Mouse (Mus musculus) ES-E14 (cell line): ENCODE measurements around the gene Fam92b. TPM values are rescaled to one million over a fixed set of nuclear protein-coding genes. Genes with fewer than 3 reads are reported as not detected.

ENCODE experiments used
- DNase-seq: peaks from one replicate; pipeline ENCODE4 v3.0.0-alpha.2; 2013; ENCODE audit warnings: low read depth, low spot score
- H3K27ac ChIP-seq: 2 replicates; pipeline ENCODE4 v1.5.1; 2012; ENCODE audit warnings: low read depth, mild to moderate bottlenecking, low read length, moderate library complexity, mixed read lengths; ENCODE audit not compliant: poor library complexity, insufficient read depth, severe bottlenecking
- H3K36me3 ChIP-seq: 2 replicates; pipeline ENCODE4 v1.6.1; 2012; ENCODE audit warnings: mild to moderate bottlenecking, low read length, moderate library complexity, mixed read lengths; ENCODE audit not compliant: control insufficient read depth, poor library complexity, insufficient read depth, severe bottlenecking
- H3K4me1 ChIP-seq, 2 experiments: fragments of 150-350 bp in 1 of 2; sonication (generic) in 1 of 2; 2 replicates each; pipeline ENCODE4 v1.6.1; 2012; ENCODE audit warnings: low read length in 2 of 2, mild to moderate bottlenecking in 1 of 2, mixed read lengths in 1 of 2; ENCODE audit not compliant: control insufficient read depth in 2 of 2, insufficient read depth in 2 of 2, poor library complexity in 1 of 2
- H3K4me3 ChIP-seq, 2 experiments: fragments of 150-350 bp in 1 of 2; sonication (generic) in 1 of 2; 2 replicates each; pipeline ENCODE4 v1.5.1; 2012; ENCODE audit warnings: low read length in 2 of 2, low read depth in 1 of 2, mild to moderate bottlenecking in 1 of 2, mixed read lengths in 1 of 2; ENCODE audit not compliant: insufficient read depth in 1 of 2, poor library complexity in 1 of 2, severe bottlenecking in 1 of 2
- H3K9ac ChIP-seq: 2 replicates; pipeline ENCODE4 v1.6.1; 2012; ENCODE audit warnings: low read depth, mild to moderate bottlenecking, low read length, mixed read lengths; ENCODE audit not compliant: poor library complexity, insufficient read depth, severe bottlenecking
- H3K9me3 ChIP-seq: fragments of 150-350 bp; sonication (generic); 2 replicates; pipeline ENCODE4 v1.6.1; 2012; ENCODE audit warnings: low read depth, mild to moderate bottlenecking, low read length; ENCODE audit not compliant: control insufficient read depth, insufficient read depth
- CHD2 ChIP-seq: IDR thresholded peaks from 2 replicates; pipeline ENCODE4 v1.6.1; 2014; ENCODE audit warnings: mild to moderate bottlenecking, low read depth, low read length, inconsistent platforms
- HCFC1 ChIP-seq: IDR thresholded peaks from 2 replicates; pipeline ENCODE4 v1.6.1; 2012; ENCODE audit warnings: low read length, inconsistent platforms, borderline replicate concordance; ENCODE audit not compliant: insufficient read depth
- MAFK ChIP-seq: IDR thresholded peaks from 2 replicates; pipeline ENCODE4 v1.6.1; 2014; ENCODE audit warnings: mild to moderate bottlenecking, low read depth, low read length, inconsistent platforms; ENCODE audit not compliant: insufficient read depth
- ZC3H11A ChIP-seq: IDR thresholded peaks from 2 replicates; pipeline ENCODE4 v1.6.1; 2012; ENCODE audit warnings: low read depth, mild to moderate bottlenecking, inconsistent platforms, low read length, borderline replicate concordance
- ZNF384 ChIP-seq: IDR thresholded peaks from 2 replicates; pipeline ENCODE4 v1.6.1; 2012; ENCODE audit warnings: low read depth, low read length, inconsistent platforms
- in situ Hi-C, 2 experiments: fragments of 600-800 bp; cut with MboI; formaldehyde crosslinking; loops; one replicate each; pipeline ENCODE4 v1.15.1; 2025; ENCODE audit warnings: low sequenced_read_pairs in 2 of 2, inconsistent platforms in 1 of 2; ENCODE audit not compliant: unreplicated experiment in 2 of 2
- total RNA-seq: library from RNA; depleted of rRNA; stranded (reverse); fragments of 300-350 nt; gene quantifications from 2 replicates; pipeline ENCODE4 v1.2.3, GENCODE M21; 2012

The Fam92b gene
- total RNA-seq, 1 experiment: not detected

- DNase-seq: no peak
- H3K27ac ChIP-seq: no peak overlapping the region
- H3K9me3 ChIP-seq: no peaks in the 10 kb centered on the region
- TF ChIP-seq ZC3H11A (no peak), MAFK (no peak), ZNF384 (no peak), CHD2 (no peak), HCFC1 (no peak)
- in situ Hi-C loops: no loop called here
- no peak overlapping the region for H3K4me3 ChIP-seq
- H3K9ac ChIP-seq: no peak overlapping the region
- H3K4me1 ChIP-seq: no peaks in the 10 kb centered on the region; a peak in 1 of 4 replicates
- no peaks in the 10 kb centered on the region for H3K36me3 ChIP-seq
These were observed 36.5 kb downstream of the Fam92b start for GRCm38 (mm10) chr8:120140769-120141168.

DNA sequence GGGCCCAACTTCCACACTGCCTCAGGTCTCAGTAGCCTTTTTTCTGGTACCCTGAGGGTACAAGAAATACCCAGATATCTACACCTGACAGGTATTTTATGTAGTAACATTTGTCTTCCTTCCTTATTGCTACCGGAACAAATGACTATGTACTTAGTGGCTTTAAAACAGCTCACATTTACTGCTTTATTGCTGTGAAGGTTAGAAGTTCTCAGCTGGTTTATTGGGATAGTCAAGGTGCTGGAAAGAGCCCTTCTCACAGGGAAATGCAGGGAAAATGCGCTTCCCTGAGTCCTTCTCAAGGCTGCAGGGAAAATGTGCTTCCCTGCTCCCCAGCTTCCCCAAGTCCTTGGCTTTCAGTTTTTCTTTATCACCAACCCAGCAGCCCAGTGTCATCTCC lies 38.3 kb downstream of the Fam92b start:
- H3K4me1 ChIP-seq: no peaks in the 10 kb centered on the region
- no peak for TF ChIP-seq MAFK
- TF ChIP-seq ZNF384: no peak
- no peak for TF ChIP-seq ZC3H11A
- TF ChIP-seq HCFC1: no peak
- TF ChIP-seq CHD2: no peak
- no peak overlapping the region for H3K4me3 ChIP-seq
- no peak overlapping the region for H3K27ac ChIP-seq
- H3K9ac ChIP-seq: no peak overlapping the region
- no peaks in the 10 kb centered on the region for H3K36me3 ChIP-seq
- no peaks in the 10 kb centered on the region for H3K9me3 ChIP-seq
- no peak for DNase-seq
- in situ Hi-C loops: no loop called here

DNA sequence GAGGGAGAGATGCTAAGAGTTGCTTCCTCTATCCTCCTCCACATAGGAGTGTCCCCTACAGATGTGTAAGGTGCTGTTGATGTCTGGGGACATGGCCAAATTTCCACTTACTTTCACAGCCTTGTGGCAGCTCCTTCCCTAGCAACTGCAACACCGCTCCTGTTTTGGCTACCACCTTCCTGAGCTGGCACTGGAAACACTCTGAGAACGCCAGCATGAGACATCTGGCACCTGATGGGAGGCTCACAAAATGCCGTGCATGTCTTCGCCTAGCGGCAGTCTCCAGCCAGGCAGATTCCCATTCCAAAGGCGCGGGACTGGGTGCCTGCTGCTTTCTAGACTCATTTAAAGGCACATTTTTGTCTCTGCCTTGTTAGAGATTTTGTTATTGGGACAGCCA lies 40.6 kb downstream of the Fam92b start:
- TF ChIP-seq HCFC1: no peak
- no peak for TF ChIP-seq MAFK
- no peak for TF ChIP-seq CHD2
- TF ChIP-seq ZNF384: no peak
- TF ChIP-seq ZC3H11A: no peak
- Histone ChIP-seq H3K4me1 (no peaks in the 10 kb centered on the region), H3K9me3 (no peaks in the 10 kb centered on the region), H3K9ac (no peak overlapping the region), H3K27ac (no peak overlapping the region), H3K4me3 (no peak overlapping the region), H3K36me3 (no peaks in the 10 kb centered on the region)
- in situ Hi-C loops: no loop called here
- DNase-seq: no peak

DNA sequence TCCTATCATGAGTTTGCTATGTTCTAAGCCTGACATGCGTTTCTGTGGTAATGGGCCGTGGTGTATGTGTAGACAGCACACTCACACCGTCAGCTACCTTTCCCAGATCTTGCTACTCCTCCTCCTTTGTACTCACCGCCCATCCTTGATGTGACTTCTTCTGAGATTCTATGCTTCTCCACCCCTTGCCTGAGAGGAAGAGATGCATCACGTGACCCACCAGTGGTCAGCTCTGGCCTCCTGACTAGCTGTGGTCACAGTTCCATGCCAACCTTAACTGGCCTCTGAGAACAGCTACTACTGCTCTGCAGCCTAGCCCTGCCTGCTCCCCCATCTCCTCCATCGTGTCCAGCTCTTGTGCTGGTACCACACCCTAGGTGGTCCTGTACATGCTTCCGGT lies 41.6 kb downstream of the Fam92b start:
- Histone ChIP-seq H3K9me3 (no peaks in the 10 kb centered on the region), H3K4me3 (no peak overlapping the region), H3K4me1 (no peaks in the 10 kb centered on the region), H3K27ac (no peak overlapping the region), H3K9ac (no peak overlapping the region), H3K36me3 (no peaks in the 10 kb centered on the region)
- no peak for DNase-seq
- in situ Hi-C loops: no loop called here
- TF ChIP-seq HCFC1: no peak
- no peak for TF ChIP-seq ZNF384
- TF ChIP-seq CHD2: no peak
- no peak for TF ChIP-seq MAFK
- no peak for TF ChIP-seq ZC3H11A

DNA sequence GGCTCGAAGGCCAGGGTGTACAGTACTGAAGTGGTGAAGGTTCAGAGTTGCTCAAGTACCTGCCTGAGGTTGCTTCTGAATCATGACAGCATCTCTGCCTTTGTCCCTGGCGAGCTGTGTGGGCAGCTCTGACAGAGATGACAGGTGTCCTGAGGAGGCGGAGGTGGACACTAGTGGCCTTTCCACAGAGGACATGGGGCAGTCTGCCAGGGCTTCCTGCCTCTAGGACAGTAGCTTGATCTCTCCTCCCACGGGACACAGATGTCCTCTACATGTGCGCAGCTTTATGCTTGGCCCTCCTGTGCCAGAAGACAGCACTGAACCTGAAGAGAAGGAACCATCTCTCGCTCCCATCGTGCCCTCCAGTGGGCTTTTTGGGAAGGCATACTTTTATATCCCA lies 44.1 kb downstream of the Fam92b start:
- Histone ChIP-seq H3K4me3 (no peak overlapping the region), H3K9ac (no peak overlapping the region), H3K27ac (no peak overlapping the region), H3K4me1 (no peaks in the 10 kb centered on the region), H3K9me3 (no peaks in the 10 kb centered on the region), H3K36me3 (no peaks in the 10 kb centered on the region)
- no peak for TF ChIP-seq ZNF384
- TF ChIP-seq MAFK: no peak
- TF ChIP-seq HCFC1: no peak
- no peak for TF ChIP-seq CHD2
- TF ChIP-seq ZC3H11A: no peak
- in situ Hi-C loops: no loop called here
- DNase-seq: no peak
